Mouse (Mus musculus) adrenal gland, adult (tissue): ENCODE results near the gene Htt.

Experiments used
- DNase-seq, 2 experiments: peaks; one replicate each; pipeline ENCODE4 v3.0.0; 2022 to 2023; ENCODE audit warnings: low spot score in 1 of 2; ENCODE audit not compliant: inconsistent age in 2 of 2

Gene Htt

GRCm38 (mm10) chr5:34930151-34930975, 168.8 kb downstream of the Htt start:
- no peak for DNase-seq

- DNase-seq, result no peak
Measured at GRCm38 (mm10) chr5:34931091-34931490, 169.6 kb downstream of the Htt start.

GRCm38 (mm10) chr5:34931516-34932457, 170.2 kb downstream of the Htt start:
- DNase-seq, result no peak

GRCm38 (mm10) chr5:34932458-34932806, 170.9 kb downstream of the Htt start:
- DNase-seq, result no peak

- DNase-seq, result no peak
Measured at GRCm38 (mm10) chr5:34933461-34933860, 171.9 kb downstream of the Htt start.

GRCm38 (mm10) chr5:34941710-34942470, 180.3 kb downstream of the Htt start:
- no peak for DNase-seq

- DNase-seq, result no peak
Measured at GRCm38 (mm10) chr5:34943428-34943827, 181.9 kb downstream of the Htt start.

- peak; percentile 90 to 97 for DNase-seq
Measured at GRCm38 (mm10) chr5:34948861-34949760, 187.6 kb downstream of the Htt start, which contains the start of gene Rgs12. Rgs12 (plus strand) TSS chr5:34949445.

- DNase-seq, result no peak
Measured at GRCm38 (mm10) chr5:34949769-34950211, 188.2 kb downstream of the Htt start.

- DNase-seq, result peak in 1 of 2 experiments; percentile 64
Measured at GRCm38 (mm10) chr5:34950486-34951160, 189.1 kb downstream of the Htt start.

- DNase-seq, result peak in 1 of 2 experiments; percentile 30
Measured at GRCm38 (mm10) chr5:34951161-34951834, 189.8 kb downstream of the Htt start.

GRCm38 (mm10) chr5:34954508-34954907, 193.0 kb downstream of the Htt start:
- DNase-seq, result peak in 1 of 2 experiments; percentile 29

- DNase-seq, result peak; percentile 91 to 96
Measured at GRCm38 (mm10) chr5:34955630-34956029, 194.1 kb downstream of the Htt start.

- peak; percentile 50 to 77 for DNase-seq
Measured at GRCm38 (mm10) chr5:34956151-34956550, 194.6 kb downstream of the Htt start.

- DNase-seq, result peak in 1 of 2 experiments; percentile 69
Measured at GRCm38 (mm10) chr5:34957015-34957414, 195.5 kb downstream of the Htt start.

- DNase-seq, result no peak
Measured at GRCm38 (mm10) chr5:34960021-34960420, 198.5 kb downstream of the Htt start.
